Mouse (Mus musculus) megakaryocyte progenitor cell, adult 5-6 weeks (primary cell): Measurements from ENCODE around the gene Fasn. TPM values are rescaled to one million over a fixed set of nuclear protein-coding genes. Genes with fewer than 3 reads are reported as not detected.

Source experiments
- ATAC-seq: replicated peaks from 2 replicates; pipeline ENCODE4 v1.8.0; 2016; ENCODE audit warnings: mild to moderate bottlenecking, moderate TSS enrichment, inconsistent platforms; ENCODE audit not compliant: poor library complexity
- total RNA-seq, 2 experiments: library from RNA; stranded (forward) in 1 of 2; stranded (reverse) in 1 of 2; fragments of 157-497, 149-512 nt in 1 of 2; fragments of 200-1000 nt in 1 of 2; gene quantifications; 2 replicates each; pipeline versions ENCODE4 v1.2.3 to v1.2.4; 2015 to 2017

The Fasn gene
- total RNA-seq, 2 experiments from 2014 or later = 36.1 to 44.3 TPM

DNA sequence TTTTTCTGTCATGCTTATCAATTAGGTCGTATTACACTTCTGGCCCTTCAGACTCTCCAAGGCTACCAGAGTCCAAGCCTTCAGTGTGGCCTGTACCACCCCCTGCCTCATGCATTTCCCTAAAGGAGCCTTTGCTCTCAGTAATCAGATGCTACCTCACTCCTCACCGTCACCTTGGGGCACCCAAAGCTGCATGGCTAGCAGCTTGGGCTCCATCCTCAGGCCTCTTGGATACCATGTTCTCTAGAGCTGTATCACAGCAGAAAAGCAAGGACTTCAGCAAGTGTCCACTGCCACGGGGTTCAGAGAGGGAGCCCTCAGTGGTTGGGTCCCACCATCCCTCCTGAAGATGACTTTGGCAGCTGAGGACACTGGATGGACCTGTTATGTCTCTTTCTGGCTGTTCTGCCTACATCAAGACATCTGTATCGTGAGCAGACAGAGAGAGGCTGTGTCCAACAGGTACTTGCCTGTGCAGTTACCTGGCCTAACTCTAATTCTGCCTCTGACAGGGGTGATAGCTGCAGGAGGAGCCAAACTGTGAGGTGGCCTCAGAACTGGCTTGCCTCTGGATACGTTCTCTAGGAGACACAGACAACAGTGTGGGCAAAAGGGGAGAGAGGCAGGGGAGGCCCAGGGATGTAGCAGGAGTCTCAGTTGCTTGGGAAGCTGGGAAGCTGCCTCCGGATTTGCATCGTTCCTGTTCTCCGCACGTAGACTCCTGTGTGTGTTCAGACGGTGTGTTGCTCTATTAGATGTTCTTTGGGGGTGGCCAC, 5.6 kb upstream of the Fasn start:
- no peak for ATAC-seq

DNA sequence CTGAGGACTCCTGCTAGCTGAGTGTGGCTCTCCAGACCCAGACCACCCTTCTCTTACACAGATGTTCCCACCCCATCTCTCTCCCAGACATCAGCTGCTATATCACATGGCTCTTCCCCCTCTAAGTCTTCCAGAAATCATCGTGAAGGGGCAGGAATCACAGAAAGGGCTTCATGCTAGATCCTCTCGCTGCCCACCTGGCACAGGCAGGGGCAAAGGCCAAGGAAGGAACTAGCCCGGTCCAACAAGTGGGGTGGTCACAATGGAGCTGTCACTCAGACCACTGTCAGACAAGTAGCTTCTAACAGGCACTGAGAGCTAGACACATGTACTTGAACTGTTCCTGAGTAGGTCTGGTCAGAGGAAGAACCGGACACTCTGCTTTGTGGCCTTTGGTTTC, 4.1 kb upstream of the Fasn start:
- ATAC-seq = no peak

DNA sequence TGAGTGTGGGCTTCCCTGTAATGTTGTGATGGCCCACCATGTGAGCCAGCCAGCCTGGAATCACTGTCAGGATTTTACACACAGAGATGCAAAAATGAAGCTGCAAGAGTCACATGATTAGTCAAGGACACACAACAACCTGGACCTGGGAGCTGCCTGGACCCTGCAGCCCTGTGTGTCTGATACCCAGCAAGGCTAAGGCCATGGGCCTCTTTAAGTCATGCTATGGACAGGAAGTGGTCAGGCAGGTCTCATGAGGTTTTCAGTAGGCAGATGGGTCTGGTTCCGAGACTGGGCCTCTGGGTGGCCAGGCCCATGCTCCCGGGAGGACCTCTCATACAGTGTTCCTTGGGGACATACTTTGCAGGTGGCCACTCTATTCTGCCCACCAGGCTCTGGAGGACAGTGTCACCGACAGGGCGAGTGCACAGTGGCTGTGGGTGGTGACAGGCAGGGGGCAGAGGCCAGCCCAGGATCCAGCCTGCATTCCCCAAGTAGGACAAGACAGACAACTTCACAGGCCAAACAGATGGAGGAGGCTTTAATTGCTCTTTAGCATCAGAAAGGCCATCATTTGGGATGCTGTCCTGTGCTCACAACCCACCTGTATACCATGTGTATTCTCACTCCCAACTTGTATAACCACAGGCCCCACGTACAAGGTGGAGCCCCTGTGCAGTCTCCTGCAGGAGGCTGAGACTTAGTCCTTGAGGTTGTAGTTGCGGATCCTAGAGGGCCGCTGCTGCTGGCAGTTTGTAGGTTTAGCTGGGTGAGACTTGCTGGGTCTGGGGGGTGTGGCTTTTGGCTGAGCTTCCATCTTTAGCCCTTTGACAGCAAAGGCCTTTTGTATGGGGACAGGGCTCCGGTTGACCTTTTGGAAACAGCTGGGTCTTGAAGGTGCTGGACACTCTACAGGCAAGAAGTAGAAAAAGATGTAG, 1.9 kb upstream of the Fasn start:
- no peak for ATAC-seq

DNA sequence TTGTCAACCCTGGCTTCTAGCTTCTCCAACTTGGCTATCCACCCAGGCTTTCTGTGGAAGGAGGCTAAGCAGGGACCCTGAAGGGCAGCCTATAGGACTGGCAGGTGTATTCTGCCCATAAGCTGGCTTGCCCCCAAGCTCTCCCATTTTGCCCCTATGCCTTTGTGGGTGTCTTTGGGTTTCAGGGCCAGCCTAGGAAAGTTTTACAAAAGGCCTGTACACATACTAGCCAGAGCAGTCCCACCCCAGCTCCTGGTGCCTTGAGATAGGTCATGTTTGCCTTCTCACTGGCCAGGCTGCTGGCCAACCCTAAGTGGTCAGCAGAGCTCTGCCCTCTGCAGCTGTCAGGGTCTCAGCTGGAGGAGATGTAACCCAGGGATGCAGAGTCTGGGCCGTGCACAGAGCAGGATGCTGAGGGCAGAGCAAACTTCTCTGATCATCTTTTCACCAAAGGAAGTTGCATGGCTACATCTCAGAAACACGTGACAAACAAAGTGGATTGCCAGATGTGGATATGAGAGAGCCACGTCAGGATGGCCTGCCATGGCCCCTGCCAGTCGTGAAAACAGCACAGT, 1.0 kb upstream of the Fasn start:
- ATAC-seq = no peak

DNA sequence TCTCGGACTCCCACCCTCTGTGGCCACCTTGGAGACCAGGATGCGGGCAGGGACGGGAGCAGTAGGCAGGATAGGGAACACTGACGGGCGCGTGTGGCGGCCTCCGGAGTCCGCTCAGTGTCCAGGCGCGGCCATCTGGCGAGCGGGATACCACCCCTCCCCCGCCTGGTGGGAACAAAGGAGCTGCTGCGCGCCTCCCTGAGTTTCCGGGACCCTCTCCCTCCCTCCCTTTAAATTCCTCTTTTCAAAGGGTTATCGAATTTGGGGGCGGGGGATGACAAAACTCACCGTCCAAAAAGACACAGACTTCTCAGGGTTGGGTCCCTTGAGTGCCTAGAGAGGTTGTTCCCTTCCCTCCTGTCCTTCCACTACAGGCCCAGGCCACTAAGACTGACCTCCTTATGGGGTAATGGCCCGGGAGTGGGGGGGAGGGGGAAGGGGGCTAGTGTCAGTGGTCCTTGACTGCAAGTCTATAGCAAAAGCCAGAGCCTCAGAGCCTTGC, 491 bp upstream of the Fasn start:
- no peak for ATAC-seq

DNA sequence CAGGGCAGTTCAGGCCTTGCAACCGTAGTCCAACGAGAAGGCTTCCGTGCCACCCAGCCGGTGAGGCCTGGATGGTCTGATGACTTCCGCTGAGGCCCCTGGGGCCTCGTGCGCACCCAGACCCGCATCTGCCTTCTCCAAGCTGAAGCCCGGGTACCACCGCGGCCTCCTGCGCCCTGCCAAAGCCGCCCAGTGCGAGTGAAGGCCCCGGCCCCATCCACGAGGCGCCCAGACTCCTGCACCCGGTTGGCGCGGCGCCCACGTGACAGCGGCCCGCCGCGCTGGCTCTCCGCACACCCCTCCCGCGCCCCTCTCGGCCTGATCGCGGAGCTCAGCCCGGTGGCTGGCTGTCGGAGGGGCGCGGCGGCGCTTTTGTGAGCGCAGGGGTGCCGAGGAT, 798 bp downstream of the Fasn start:
- no peak for ATAC-seq

DNA sequence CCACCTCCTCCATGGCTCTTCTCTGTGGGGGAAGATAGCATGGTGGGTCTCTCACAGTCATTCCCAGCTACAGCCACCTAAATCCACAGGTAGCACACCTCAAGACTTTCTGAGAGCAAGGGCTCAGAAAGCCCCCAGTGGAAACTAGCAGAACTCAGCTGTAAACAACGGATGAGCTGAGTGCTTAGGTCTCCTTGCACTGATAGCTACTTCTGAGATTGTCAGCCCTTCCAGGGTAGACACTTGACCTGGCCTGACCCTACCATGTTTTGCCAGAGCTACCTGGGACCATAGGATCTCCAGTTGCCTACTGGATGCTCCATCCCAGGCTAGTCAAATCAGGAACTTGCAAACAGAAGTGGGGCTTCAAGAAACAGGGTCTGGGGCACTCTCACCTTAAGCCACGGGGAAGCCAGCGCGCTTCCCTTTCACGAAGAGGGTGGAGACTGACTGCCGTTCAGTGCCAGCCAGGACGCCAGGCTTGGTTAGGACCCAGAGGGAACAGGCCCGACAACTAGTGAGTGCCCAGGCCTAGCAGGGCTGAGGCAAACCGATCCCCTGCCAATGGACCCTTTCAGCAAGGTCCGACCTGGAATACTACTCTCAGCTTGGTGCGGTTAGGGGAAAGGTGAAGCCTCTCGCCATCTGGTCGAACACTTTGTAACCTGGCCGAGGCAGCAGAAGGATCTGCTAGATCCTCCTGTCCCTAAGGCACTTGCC, 1.4 kb downstream of the Fasn start:
- ATAC-seq = peak; percentile 13; the same call in 1 of the 2 replicates

DNA sequence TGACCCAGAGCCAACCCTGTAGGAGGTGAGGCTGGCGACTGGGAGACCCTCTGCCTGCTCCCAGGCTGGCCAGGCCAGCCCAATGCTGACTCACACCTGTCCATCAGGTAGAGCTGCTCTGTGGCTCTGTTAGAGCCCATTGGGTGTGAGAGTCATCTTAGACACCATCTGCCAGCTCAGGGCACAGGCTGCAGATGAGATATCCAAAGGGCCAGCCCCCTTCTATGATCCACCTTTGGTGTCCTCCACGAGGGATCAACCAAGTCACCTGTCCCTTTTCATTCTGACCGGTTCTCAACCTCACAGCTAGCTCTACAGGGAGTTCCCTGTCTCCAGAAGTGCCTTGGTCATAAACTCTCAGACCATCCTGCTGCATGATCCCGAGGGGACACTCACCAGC, 2.0 kb downstream of the Fasn start:
- ATAC-seq = no peak

DNA sequence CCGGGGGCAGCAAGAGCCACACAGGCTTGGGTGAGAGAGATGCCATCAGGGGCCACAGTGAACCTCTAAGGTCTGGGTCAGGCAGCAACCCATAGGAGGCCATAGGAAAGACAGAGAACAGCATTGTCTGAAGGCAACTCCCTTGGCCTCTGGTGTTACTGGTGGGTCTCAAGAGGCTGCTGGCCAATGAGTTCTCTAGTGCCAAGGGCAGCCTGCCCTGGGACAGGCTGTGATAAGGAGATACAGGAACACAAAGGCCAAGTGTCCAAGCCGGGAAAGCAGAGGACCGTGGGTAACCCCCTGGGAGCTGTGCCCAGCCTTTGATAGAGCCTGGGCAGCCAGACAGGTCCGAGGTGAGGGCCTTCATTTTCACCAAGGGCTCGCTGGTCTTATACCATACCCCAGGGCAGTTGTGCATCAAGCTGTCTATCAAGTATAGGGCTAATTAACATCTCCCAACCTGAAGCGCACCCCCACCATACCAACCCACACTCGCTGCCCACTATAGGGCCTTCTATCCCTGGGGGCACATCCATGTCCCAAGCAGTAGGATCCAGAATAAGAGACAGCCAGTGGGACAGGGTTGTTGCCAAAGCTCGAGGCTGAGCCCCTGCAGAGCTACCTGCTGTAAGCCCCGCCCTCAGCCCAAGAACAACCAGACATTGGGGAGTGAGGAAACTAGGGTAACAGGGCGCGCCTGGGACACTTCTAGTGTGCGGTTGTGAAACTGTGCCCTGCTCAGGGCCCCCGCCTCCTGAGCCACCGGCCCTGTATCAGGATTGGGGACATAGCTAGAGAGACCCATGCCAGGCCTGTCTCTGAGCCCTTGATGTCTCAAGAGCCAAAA, 3.0 kb downstream of the Fasn start:
- ATAC-seq = no peak

DNA sequence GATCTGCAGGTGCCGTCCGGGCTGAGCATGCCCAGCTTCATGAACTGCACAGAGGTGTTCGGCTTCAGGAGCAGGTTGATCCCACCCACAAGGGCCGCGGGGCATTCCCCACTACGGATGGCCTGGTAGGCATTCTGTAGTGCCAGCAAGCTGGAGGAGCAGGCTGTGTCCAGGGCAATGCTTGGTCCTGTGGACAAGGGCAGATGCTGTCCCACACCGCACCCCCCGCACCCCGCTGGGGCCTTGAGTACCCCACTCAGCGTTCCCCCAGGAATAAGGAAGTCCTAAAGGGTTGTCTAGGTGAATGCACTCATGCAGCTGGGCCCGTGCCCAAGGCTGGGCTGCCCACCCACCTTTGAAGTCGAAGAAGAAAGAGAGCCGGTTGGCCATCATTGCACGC, 3.8 kb downstream of the Fasn start:
- ATAC-seq = no peak

DNA sequence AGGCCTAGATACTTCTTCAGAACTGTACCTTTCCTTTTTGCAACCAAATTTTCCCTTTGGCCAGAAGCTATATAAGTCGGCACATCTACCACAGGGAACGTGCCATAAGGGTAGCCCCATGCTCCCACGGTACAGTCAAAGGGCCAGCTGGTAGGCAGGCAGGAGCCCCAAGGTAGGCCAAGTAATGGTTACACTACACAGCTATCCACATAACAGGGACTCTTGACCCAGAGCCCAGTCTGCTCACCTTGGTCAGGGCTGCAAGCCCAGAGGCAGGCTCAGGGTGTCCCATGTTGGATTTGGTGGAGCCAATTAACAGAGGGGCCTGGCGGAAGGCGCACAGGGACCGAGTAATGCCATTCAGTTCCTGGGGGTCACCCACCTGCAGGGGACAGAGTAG, 4.8 kb downstream of the Fasn start:
- no peak for ATAC-seq

DNA sequence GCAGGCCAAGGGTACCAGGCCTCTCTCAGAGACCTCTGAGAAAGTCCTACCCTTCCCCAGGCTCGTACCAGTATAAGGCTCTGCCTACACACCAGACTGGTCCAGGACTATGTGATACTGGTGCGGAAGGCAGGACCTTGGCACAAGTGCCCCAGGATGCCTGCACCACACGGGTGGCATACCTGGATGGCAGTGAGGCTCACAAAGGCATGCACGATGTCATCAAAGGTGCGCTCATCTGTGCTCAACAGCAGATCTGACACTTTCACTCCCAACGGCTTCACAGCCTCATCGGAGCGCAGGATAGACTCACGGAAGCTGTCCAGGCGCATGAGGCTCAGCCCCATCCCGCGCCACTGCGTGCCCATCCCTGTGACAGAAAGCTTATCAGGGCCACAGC, 6.1 kb downstream of the Fasn start:
- ATAC-seq = no peak

DNA sequence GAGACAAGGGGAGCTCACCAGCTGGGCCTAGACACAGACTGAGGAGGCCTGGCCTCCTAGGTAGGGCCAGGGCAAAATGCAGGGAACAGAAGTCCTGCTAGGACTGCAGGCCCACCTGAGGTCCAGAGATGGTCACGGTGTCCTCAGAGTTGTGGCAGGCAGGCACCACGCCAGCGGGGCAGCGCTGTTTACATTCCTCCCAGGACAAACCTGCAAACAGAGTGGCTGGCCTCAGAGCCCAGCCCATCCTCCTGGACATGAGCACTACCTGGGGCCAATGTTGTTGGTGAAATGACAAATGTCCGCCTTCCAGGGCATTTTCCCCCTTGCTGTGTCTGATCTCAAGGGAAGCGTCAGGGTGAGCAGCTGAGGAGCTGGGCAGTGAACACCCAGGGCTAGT, 7.0 kb downstream of the Fasn start:
- ATAC-seq = no peak

DNA sequence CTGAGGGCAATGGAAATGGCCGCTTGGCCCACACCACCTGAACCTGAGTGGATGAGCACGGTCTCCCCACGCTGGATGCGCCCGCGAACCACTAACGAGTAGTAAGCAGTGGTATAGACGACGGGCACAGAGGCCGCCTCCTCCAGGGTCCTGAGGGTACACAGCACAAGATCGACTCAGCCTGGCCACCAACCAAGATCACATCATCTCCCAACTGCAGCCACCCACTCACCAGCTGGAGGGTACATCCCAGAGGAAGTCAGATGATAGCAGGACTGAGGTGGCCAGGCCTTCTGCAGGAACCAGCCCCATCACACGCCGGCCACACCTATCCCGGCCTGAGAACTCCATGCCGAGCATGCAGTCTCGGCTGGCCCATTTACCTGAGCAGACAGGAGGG, 12.3 kb downstream of the Fasn start:
- no peak for ATAC-seq

DNA sequence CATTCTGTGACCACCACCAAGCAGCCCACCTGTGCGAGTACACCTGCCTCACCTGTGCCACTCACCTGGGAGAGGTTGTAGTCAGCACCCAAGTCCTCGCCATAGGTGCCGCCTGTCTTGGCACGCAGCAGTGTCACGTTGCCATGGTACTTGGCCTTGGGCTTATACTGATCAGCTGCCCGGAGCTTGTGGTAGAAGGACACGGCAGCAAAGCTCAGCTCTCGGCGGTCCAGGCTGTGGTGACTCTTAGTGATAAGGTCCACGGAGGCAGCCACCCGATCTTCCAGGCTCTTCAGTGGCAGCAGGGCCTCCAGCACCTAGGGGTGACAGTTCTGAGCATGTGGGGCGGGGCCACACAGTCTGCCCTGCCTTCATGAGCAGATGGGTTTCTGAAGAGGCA, 16.3 kb downstream of the Fasn start:
- 0 out of 2 replicates have a peak, but pooled peaks have one; percentile 15 for ATAC-seq

DNA sequence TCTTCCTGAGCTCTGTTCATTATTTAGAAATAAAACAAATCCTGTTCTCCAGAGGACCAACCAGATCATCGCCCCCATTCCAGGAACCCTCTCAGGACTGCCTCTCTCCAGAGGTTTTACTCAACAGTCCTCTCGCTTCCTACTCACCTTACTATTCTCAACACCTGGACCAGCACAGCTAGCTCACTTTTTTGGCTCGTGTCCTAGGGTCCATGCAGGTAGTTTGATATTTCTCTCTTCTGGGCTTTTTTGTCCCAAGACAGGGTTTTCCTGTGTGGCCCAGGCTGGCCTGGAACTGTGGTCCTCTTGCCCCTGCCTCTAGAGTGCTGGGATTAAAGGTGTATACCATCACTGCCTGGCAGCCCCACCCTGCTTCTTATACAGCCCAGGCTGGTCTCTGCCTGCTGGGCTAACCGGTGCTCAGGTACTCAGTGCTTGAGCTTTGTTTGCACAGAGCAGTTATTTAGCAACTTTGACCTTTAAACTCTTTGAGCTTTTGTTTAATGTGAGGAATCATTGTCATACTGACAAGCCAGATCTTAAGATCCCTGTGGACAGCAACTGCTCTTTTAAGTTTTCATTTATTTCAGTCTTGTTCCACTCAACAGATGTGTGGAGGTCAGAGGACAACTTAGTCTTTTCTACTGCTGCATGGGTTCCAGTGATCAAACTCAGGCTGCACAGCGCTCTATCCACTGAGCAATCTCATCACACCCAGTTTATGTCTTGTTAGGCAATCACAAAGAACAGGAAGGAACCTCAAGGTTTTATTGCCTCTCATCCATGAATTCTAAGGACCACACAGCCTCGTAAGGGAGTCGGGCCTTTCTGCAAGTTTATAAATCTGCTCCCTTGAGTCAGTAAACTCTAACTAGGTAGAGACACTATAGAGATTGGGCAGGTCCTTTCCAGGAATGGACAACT, 18.7 kb downstream of the Fasn start:
- ATAC-seq = no peak

DNA sequence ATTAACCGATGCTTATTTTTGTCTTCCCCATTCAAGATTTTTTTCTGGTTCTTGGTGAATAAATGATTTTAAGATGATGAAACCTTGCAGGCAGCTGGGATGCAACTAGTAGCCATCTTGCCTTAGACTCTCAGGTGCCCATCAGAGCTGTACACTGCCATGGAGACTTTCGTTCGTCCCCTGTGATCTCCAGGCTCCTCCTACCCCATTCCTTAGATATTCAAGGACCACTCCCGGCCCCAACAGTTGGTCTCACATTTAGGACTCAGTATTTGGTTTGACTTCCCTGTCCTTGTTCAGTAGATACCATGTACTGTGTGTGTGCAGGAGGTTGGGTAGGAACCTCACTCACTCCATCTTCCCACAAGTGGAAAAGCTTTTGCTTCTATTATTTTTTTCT, 19.6 kb downstream of the Fasn start:
- ATAC-seq = no peak

DNA sequence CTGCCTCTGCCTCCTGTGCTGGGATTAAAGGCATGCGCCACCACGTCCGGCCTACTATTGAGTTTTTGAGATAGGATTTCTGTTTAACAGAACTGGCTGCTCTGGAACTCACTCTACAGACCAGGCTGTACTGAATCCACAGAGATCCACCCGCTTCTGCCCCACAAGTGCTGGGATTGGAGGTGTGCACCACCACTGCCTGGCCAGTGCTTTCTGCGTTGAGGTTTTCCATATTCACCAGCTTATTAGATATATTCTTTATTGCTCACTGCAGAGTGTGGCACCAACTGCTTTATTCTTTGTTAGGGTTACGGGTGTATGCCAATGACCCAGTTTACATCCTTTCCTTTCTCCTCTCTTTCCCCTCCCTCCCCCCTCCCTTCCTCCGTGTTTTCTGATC, 20.1 kb downstream of the Fasn start:
- ATAC-seq = no peak
